Mouse (Mus musculus): ENCODE data around the gene 1700001L19Rik.

Gene 1700001L19Rik

DNA sequence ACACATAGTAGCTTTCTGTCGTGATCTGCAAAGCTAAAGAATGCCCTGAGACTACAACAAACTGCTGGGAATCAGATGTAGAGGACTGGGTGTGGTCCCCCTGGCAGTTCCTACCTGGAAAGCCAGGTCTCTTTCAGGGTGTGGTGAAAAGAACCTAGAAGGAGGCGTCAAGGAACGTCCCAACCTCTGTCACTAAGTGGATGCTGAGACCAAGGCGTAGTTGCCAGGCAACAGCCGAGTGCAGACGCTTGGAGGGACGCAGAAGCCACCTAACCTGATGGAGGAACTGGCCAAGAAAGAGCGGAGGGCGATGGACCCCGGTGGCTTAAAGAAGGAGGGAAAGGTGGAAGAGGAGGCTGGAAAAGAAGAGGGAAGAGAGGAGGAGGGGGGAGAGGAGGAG is at the start of gene 1700001L19Rik:
Gene 1700001L19Rik (plus strand): TSS at position 223 of the 400 bp plus-strand sequence.
- DNase-seq (ENCODE audit: low spot score), result no peak

DNA sequence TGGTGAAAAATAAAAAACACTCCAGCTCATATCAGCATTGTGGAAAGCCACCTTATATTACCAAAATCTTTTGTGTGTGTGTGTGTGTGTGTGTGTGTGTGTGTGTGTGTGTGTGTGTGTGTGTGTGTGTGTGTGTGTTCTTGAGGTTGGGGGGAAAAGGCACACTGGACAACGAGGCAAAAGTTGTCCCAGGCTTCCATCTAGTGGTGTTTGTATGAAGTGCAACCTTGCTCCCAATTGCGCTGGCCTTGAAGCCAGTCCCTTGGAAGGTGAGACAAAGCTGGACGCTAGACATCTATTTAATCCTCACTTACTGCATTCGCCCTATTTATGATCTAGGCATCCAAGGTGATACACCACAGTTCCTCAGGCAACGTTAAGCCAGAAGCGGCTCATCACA is 43.8 kb upstream of the 1700001L19Rik start:
- DNase-seq (ENCODE audit: low spot score), result peak; percentile 12

DNA sequence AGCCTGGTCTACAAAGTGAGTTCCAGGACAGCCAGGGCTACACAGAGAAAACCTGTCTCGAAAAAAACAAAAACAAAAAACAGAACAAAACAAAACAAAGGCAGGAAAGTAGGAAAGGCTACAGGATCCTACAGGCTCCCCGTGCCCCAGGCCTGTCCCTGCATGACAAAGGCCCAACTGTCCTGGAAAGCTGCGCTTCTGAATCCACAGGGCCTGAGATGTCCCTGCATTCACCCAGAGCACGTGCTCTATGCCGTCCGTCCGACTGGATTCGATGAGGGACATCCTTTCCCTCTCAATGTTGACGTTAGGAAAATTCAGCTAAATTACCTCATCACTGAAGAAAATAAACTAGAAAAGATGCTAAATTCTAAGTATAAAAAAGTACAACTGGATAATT is 29.1 kb upstream of the 1700001L19Rik start:
- no peak for DNase-seq (ENCODE audit: low spot score)

DNA sequence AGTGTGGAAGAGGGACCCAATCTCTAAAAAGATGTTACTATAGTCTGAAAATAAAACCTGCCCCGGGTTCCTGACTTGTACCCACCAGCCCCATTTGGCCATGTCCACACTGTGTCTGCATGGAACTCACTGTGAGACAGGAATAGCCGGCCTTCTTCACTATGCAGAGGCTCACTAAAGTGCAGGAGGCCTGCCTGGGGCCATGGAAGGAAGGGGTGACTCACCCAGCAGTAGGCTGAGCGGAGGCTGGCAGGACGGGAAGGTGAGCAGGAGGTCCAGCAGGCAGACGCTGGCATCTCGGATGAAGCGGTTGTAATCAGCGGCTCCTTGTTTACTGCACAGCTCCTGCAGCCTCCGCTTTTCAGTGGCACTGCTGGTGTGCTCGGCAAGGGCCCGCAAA is 28.7 kb upstream of the 1700001L19Rik start:
- DNase-seq (ENCODE audit: low spot score), result no peak

- peak; percentile 76 for DNase-seq (ENCODE audit: low spot score)
Observed at GRCm38 (mm10) chr13:68569589-68570336, 27.5 kb upstream of the 1700001L19Rik start.

DNA sequence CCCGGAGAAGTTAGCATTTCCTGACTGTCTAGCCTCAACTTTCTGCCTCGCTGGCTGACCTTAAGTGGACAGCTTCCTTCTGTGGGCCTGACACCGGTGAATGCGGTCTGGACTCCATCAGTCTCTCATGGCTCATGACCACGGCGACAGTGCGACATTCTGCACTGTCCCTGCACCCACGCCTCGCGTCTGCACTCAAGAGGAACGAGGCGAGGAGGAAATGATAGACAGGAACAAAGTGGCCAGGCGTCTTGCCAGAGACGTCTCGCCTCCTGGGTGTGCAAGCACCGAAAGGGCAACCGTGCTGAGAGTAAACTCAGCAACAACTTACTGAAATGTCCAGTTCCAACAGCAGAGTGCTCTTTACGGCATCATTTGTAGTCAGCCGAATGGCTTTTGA is 25.0 kb upstream of the 1700001L19Rik start:
- no peak for DNase-seq (ENCODE audit: low spot score)

- DNase-seq (ENCODE audit: low spot score), result peak; percentile 37
Observed at GRCm38 (mm10) chr13:68572966-68573913, 24.0 kb upstream of the 1700001L19Rik start.

GRCm38 (mm10) chr13:68574398-68574797 is 22.8 kb upstream of the 1700001L19Rik start:
- no peak for DNase-seq (ENCODE audit: low spot score)

GRCm38 (mm10) chr13:68577945-68578344 is 19.3 kb upstream of the 1700001L19Rik start:
- DNase-seq (ENCODE audit: low spot score), result no peak

- peak; percentile 28 for DNase-seq (ENCODE audit: low spot score)
Observed at GRCm38 (mm10) chr13:68581086-68581740, 16.0 kb upstream of the 1700001L19Rik start.

DNA sequence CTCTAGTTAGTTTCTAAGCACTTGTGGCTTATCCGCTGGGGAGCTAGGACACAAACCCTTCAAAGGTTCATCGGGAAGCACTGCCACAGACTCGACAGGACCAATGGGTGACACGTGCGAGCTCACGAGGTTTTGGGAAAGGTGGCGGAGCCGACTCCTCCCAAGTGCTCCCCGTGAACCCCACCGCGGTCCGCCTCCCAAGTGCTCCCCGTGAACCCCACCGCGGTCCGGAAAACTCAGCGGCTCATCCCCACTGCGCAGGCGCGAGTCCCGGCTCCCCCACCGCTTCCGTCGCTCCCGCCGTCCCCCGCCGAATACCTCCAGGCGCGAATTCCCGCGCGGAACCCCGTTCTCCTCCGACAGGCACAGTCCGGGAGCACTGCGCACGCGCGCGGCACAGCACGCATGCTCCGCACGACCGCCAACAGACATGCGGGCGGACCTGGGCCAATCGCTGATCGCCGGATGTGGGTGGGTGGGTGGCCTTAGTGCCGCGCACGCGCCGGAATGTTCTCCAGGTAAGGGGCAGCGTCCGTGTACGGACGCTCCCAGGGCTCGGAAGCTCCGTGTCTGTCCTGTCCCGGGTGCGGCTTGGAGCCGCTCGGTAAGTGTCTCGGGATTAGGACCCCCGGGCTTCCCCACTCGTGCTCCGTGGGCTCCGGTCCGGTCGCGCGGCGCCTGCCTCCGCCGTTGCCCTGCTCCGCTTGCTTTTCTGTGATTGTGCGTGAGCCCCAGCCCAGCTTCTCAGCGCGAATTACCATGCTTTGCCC is 15.3 kb upstream of the 1700001L19Rik start, which contains the start of the genes Mtrr and Fastkd3:
Gene Mtrr (minus strand): TSS at position 403 of the 770 bp plus-strand sequence.
Gene Fastkd3 (plus strand): TSS at position 488 of the 770 bp plus-strand sequence.
- DNase-seq (ENCODE audit: low spot score), result peak; percentile 98

DNA sequence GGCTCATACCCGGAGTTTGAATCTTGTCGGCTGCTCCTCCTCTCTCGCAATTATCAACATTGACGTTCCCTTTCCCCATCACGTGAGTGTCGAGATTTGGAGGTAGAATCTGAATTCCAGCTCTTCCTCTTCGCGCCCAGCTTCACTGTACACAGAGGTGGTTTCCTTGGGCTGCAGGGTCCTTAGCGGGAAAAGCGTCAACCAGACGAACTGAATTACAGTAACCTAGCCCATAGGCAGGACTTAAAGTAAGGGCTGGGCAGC is 14.8 kb upstream of the 1700001L19Rik start:
- peak; percentile 25 for DNase-seq (ENCODE audit: low spot score)

DNA sequence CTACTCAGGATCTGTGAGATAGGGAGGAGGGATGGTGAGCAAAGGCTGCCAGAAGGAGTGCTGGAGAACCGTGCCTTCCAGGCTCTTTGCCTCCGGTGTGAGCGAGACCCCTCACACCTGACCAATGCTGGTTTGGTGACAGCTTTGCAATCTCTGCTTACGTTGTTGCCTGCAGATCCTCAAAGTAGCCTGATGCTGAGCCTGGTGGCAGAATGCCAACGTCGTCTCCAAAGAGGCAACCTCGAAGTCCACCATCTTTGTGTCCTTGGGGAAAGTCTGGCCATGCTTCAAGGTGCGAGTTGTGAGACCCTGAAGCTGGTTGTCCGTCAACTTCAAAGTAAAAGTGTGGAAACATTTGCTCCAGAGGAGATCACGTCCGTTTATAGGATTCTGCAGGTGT is 13.3 kb upstream of the 1700001L19Rik start:
- DNase-seq (ENCODE audit: low spot score), result no peak

DNA sequence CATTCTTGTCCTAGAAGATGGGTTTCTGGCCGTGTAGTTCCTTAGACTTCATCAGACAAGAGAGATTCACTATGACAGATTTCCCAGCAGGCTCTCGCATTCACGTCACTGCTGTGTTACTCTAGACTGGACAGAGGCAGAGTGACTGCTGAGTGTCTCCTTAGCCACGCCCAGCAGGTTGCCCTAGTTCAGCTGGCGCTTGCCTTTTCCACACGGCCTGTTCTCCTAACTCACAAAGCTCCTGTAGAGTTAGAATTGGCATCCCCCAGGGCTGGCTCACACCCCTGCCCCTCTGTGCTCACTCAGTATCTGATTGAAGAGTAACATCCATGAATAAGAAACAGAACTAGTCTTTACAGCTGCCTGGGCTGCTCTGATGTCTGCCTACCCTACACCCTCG is 11.8 kb upstream of the 1700001L19Rik start:
- no peak for DNase-seq (ENCODE audit: low spot score)

- DNase-seq (ENCODE audit: low spot score), result no peak
Observed at GRCm38 (mm10) chr13:68588352-68588751, 8.9 kb upstream of the 1700001L19Rik start.

- DNase-seq (ENCODE audit: low spot score), result peak; percentile 56
Observed at GRCm38 (mm10) chr13:68593797-68594196, 3.4 kb upstream of the 1700001L19Rik start.

DNA sequence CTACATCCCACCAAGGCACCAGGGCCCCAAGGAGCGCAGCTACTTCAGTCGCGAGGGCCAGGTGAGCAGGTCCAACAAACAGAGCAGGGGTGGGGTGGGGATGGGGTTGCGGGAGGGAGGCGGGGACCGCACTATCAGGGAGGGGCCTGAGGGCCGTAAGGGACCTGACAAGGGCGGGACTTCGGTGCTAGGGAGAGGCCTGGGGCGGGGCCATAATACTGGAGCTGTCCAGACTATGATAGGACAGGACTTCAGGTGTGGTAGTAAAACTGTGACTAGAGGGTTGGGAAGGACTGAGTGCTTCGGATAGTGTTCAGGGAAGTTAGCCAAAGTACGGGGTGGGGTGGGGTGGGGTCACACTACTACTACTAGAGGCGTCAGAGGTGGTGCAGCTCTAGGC is 446 bp downstream of the 1700001L19Rik start:
- DNase-seq (ENCODE audit: low spot score), result no peak

GRCm38 (mm10) chr13:68598953-68599352 is 1.7 kb downstream of the 1700001L19Rik start:
- DNase-seq (ENCODE audit: low spot score), result no peak

- peak; percentile 49 for DNase-seq (ENCODE audit: low spot score)
Observed at GRCm38 (mm10) chr13:68601184-68601583, 4.0 kb downstream of the 1700001L19Rik start.

DNA sequence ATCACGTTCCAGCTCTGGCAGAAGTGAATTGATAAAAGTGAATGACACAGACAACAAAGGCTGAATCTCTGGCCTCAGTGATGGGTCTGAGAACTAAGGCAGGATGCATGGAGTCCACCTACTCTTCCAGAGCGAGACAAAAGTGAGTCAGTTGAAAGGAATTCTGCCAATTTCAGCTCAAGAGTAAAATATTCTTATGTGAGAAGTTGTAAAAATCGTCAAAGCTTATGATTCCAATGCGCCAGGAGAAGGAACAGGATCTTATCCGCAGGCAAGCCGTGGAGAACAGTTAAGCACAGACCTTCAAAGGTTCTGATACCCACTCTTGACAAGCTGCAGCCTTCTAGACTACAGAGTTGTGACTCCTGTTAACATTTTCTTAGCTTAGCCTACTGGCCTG is 5.9 kb downstream of the 1700001L19Rik start:
- DNase-seq (ENCODE audit: low spot score), result no peak

DNA sequence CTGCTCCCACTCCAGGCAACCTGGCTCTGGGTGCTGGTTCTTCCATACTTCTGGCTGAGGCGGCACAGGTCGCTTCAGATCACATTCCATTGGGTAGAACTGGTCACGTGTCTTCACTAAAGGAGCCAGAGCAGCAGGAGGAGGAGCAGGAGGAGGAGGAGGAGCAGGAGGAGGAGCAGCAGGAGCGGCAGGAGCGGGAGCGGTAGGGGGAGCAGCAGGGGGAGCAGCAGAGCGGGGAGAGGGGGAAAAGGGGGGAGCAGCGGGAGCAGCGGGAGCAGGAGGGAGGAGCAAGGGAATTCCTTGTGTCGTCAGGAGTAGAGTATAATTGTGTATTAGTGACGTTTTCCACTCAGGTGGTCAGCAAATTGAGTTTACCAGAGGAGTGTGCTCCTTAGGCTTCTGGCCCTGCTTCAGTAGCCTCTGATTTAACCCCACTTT is 8.5 kb downstream of the 1700001L19Rik start:
- DNase-seq (ENCODE audit: low spot score), result peak; percentile 68

Measured in embryo, embryonic 10 days (tissue).